Mouse (Mus musculus) liver, embryonic 15.5 days (tissue): Measurements from ENCODE around the gene Dgkd. TPM values are rescaled to one million over a fixed set of nuclear protein-coding genes. Genes with fewer than 3 reads are reported as not detected.

Experiments used
- ATAC-seq: fragments of 200-750 bp; cut with Nextera tagmentation; 2 replicates; pipeline ENCODE4 v1.8.0; 2017; ENCODE audit warnings: moderate number of reproducible peaks, mild to moderate bottlenecking, moderate library complexity; ENCODE audit not compliant: insufficient read depth
- H3K27ac ChIP-seq: fragments of 300-500 bp; sonication (generic); replicated peaks from 2 replicates; pipeline ENCODE4 v1.5.1; 2015; ENCODE audit warnings: mild to moderate bottlenecking, inconsistent platforms
- H3K27me3 ChIP-seq: fragments of 300-500 bp; sonication (generic); 2 replicates; pipeline ENCODE4 v1.6.1; 2015; ENCODE audit warnings: mild to moderate bottlenecking, inconsistent platforms
- H3K36me3 ChIP-seq: fragments of 300-500 bp; sonication (generic); replicated peaks from 2 replicates; pipeline ENCODE4 v1.6.1; 2015; ENCODE audit warnings: moderate library complexity, mild to moderate bottlenecking, inconsistent platforms
- H3K4me1 ChIP-seq: fragments of 300-500 bp; sonication (generic); replicated peaks from 2 replicates; pipeline ENCODE4 v1.6.1; 2015; ENCODE audit warnings: inconsistent platforms
- H3K4me2 ChIP-seq: fragments of 300-500 bp; sonication (generic); 2 replicates; pipeline ENCODE4 v1.6.1; 2015; ENCODE audit warnings: moderate library complexity, mild to moderate bottlenecking, inconsistent platforms
- H3K4me3 ChIP-seq: fragments of 300-500 bp; sonication (generic); replicated peaks from 2 replicates; pipeline ENCODE4 v1.5.1; 2015; ENCODE audit warnings: mild to moderate bottlenecking, inconsistent platforms
- H3K9ac ChIP-seq: fragments of 300-500 bp; sonication (generic); 2 replicates; pipeline ENCODE4 v1.6.1; 2015; ENCODE audit warnings: moderate library complexity, mild to moderate bottlenecking, inconsistent platforms
- H3K9me3 ChIP-seq: fragments of 300-500 bp; sonication (generic); replicated peaks from 2 replicates; pipeline ENCODE4 v1.6.1; 2016; ENCODE audit warnings: inconsistent platforms
- WGBS: fragments of 180-500 bp; shearing (Covaris S2); methylation state at CpG from one replicate; pipeline ENCODE4 v1.1.7; 2015; ENCODE audit warnings: mixed read lengths; ENCODE audit not compliant: insufficient replicate concordance; 5-methylcytosine and 5-hydroxymethylcytosine counted together
- polyA plus RNA-seq: library from polyadenylated mRNA; unstranded; fragments of >200 nt; fragmentation: Nextera tagmentation; extraction: Ambion mirVana; gene quantifications from 2 replicates; pipeline ENCODE4 v1.2.1, GENCODE M21; 2015

The Dgkd gene
- polyA plus RNA-seq, 1 experiment from 2014 or later, result 9.8 TPM

DNA sequence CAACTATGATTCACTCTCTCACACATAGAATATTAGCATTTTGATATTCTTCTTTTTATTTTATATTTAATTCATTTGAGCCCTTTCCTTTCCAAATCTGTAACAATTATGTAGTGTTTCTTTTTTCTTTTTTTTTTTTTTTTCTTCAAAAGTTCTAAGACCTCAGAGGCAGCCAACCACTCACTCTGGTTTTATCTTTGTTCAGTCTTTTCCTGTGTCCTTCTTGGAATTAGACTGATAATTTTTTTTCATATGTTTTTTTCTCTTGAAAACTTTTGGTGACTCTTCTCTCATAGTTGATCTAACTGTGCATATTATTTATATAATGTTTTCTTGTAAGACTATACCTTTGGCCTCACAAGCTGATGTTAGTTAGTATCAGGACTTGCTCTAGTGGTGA is 29.5 kb downstream of the Dgkd start:
- no peak overlapping the region for H3K27ac ChIP-seq
- ATAC-seq, result no peak
- H3K27me3 ChIP-seq, result no peaks in the 10 kb centered on the region
- no peak overlapping the region for H3K4me3 ChIP-seq
- no peak overlapping the region for H3K9ac ChIP-seq
- no peaks in the 10 kb centered on the region for H3K9me3 ChIP-seq
- H3K36me3 ChIP-seq, result peaks cover 22% of the 10 kb centered on the region; the same call in 1 of the 2 replicates
- no peak overlapping the region for H3K4me2 ChIP-seq
- peaks cover 23% of the 10 kb centered on the region for H3K4me1 ChIP-seq

DNA sequence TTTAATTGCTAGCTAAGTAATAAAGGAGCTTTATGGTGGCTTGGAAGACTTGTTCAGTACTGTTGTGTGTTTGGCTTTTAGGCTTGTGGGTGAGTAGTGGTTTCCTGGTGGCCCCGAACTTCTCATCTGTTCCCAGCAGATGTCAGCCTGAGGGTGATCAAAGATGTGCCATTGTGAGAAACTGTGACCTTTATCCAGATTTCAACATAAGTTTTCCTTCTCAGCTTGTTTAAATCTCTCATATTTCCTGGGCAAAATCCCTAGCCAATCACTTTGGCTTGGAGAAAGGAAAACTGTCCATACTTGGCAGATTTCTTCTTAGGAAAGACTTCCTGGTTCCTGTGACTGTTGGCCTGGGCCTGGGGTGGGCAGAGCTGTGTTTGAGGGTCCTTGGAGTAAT is 37.9 kb downstream of the Dgkd start:
- no peaks in the 10 kb centered on the region for H3K9me3 ChIP-seq
- H3K4me3 ChIP-seq, result no peak overlapping the region
- no peak overlapping the region for H3K27ac ChIP-seq
- no peak for ATAC-seq
- H3K4me2 ChIP-seq, result no peak overlapping the region
- H3K27me3 ChIP-seq, result no peaks in the 10 kb centered on the region
- H3K4me1 ChIP-seq, result peaks cover 12% of the 10 kb centered on the region
- 0 out of 2 replicates have a peak, but pooled peaks cover 3% of the 10 kb centered on the region for H3K36me3 ChIP-seq
- WGBS, result 19% methylated on average over 1 of the region's 1 CpGs
- H3K9ac ChIP-seq, result no peak overlapping the region

DNA sequence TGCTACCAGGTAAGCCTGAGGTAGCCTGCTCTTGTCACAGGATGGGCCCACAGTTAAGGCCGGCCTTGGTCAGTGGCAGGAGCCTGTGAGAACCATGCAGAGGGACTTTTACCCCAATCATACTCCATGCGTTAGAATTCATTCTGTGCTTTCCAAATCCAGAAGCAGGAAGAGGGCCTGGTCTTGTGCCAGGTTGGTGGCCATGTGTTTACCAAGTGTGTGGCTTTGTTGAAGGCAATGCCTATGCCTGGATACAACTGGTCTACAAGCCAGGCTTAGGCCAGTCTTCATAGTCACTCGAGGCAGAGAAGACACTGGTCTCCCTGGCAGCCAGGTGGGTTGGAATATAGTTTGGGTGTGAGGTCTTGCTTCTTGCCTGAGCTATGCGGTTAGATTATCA is 38.5 kb downstream of the Dgkd start:
- Histone ChIP-seq H3K27ac (no peak overlapping the region), H3K4me2 (no peak overlapping the region), H3K9ac (no peak overlapping the region), H3K36me3 (0 out of 2 replicates have a peak, but pooled peaks cover 3% of the 10 kb centered on the region), H3K4me1 (peaks cover 18% of the 10 kb centered on the region), H3K9me3 (no peaks in the 10 kb centered on the region), H3K27me3 (no peaks in the 10 kb centered on the region), H3K4me3 (no peak overlapping the region)
- WGBS, result 67% methylated on average over 4 of the region's 4 CpGs
- ATAC-seq, result no peak

DNA sequence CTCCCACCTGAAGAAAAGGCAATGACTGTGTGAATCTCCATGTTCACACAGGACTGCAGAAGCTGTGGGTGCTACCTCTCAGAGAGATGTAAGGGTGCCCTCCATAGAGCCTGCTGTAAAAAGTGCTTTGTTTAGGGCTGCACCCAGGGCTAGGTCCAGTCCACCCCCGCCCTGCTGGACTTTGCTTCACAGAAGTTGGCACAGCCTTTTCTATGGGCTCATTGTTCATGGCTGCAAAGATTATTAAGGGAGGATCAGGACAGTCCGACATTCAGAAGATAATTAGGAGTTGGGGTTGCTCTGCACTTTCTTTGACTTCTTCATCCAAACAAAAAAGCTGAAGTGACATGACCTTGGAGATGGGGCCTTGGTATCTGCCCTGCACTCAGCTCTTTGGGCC is 39.4 kb downstream of the Dgkd start:
- Histone ChIP-seq H3K9ac (no peak overlapping the region), H3K4me1 (peaks cover 27% of the 10 kb centered on the region), H3K9me3 (no peaks in the 10 kb centered on the region), H3K27ac (no peak overlapping the region), H3K4me3 (no peak overlapping the region), H3K27me3 (no peaks in the 10 kb centered on the region), H3K36me3 (0 out of 2 replicates have a peak, but pooled peaks cover 3% of the 10 kb centered on the region), H3K4me2 (no peak overlapping the region)
- no peak for ATAC-seq
- WGBS, result 59% methylated on average over 2 of the region's 2 CpGs

DNA sequence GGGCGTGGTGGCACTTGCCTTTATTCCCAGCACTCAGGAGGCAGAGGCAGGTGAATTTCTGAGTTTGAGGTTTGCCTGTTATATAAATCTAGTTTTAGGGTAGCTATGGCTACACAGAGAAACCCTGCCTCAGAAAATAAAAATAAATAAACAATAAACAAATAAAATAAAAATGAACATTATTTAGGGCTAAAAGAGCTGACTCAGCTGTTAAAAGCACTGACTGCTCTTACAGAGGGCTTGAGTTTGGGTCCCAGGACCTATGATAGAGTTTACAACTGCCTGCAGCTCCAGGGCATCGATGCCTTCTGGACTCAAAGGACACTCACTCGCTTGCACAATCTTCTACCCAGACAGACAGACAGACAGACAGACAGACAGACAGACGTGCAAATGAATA is 40.3 kb downstream of the Dgkd start:
- 0 out of 2 replicates have a peak, but pooled peaks cover 3% of the 10 kb centered on the region for H3K36me3 ChIP-seq
- peaks cover 27% of the 10 kb centered on the region for H3K4me1 ChIP-seq
- ATAC-seq, result no peak
- no peak overlapping the region for H3K4me3 ChIP-seq
- 69% methylated on average over 4 of the region's 4 CpGs for WGBS
- no peaks in the 10 kb centered on the region for H3K9me3 ChIP-seq
- H3K9ac ChIP-seq, result no peak overlapping the region
- H3K27me3 ChIP-seq, result no peaks in the 10 kb centered on the region
- H3K4me2 ChIP-seq, result no peak overlapping the region
- no peak overlapping the region for H3K27ac ChIP-seq

DNA sequence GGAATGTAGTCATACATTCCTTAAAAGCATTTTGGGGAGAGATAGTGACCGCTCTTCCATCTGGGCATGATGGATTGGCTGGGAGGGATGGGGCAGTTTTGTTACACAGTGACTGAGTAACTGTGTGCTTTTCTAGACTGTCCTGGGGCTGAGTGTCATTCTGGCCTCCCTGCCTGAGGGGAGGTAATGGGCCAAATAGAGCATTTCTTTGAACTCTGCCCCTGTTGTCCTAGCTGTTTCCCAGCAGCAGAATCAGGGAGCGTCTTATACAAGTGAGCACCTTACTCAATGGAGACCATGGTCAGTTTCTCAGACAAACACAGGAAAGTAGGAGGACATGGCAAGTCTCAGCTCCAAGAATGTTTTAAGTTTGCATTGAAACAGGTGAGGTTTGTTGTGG is 43.8 kb downstream of the Dgkd start:
- 72% methylated on average over 2 of the region's 2 CpGs for WGBS
- no peak overlapping the region for H3K27ac ChIP-seq
- H3K4me1 ChIP-seq, result peaks cover 45% of the 10 kb centered on the region
- ATAC-seq, result no peak
- no peaks in the 10 kb centered on the region for H3K9me3 ChIP-seq
- H3K4me2 ChIP-seq, result no peak overlapping the region
- no peak overlapping the region for H3K9ac ChIP-seq
- H3K27me3 ChIP-seq, result no peaks in the 10 kb centered on the region
- H3K4me3 ChIP-seq, result no peak overlapping the region
- H3K36me3 ChIP-seq, result 0 out of 2 replicates have a peak, but pooled peaks cover 3% of the 10 kb centered on the region

DNA sequence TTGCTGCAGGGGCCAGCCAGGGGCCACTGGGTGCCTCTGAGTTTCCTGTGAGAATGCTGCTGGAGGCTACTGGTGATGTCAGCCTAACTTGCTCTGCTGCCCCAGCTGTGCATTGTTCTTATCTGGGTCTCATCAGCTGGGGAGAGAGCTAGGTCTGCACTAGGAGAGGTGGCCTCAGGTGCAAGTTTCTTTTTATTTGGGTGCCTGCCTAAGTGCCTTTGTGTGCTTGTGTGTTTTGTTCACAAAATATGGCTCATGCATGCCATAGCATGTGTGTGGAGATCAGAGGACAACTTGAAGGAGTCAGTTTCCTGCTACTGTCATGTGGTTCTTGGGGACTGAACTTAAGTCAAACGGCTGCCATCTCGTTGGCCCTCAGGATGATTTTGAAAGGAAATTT is 46.6 kb downstream of the Dgkd start:
- Histone ChIP-seq H3K4me2 (no peak overlapping the region), H3K9me3 (no peaks in the 10 kb centered on the region), H3K36me3 (0 out of 2 replicates have a peak, but pooled peaks cover 3% of the 10 kb centered on the region), H3K4me1 (peaks cover 41% of the 10 kb centered on the region), H3K27ac (no peak overlapping the region), H3K4me3 (no peak overlapping the region), H3K27me3 (no peaks in the 10 kb centered on the region), H3K9ac (no peak overlapping the region)
- WGBS, result 22% methylated on average over 2 of the region's 2 CpGs
- no peak for ATAC-seq

DNA sequence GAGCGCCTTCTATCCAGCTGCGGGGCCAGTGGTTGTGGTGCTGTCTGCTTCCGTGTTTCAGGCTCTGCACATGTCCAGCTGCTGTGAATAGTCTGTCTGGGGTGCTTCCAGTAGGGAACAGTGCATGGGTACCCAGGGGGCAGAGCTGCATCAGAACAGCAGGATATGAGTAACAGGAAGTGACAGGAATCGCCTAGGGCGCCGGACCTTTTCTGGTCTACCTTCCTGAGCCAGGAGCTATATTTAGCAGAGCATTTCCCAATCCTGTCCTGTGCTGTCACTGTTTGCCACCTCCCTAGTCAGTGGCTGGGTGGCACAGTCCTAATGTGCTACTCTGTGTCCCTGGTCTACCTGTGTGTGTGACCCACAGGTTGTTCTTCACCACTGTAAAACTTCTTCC is 47.9 kb downstream of the Dgkd start:
- Histone ChIP-seq H3K27me3 (no peaks in the 10 kb centered on the region), H3K9me3 (no peaks in the 10 kb centered on the region), H3K9ac (no peak overlapping the region), H3K27ac (peak overlapping the region; percentile 43), H3K4me2 (peak overlapping the region; percentile 4; the same call in 1 of the 2 replicates), H3K4me3 (no peak overlapping the region), H3K4me1 (peaks cover 41% of the 10 kb centered on the region), H3K36me3 (no peaks in the 10 kb centered on the region)
- 40% methylated on average over 6 of the region's 6 CpGs for WGBS
- peak; percentile 77 for ATAC-seq

DNA sequence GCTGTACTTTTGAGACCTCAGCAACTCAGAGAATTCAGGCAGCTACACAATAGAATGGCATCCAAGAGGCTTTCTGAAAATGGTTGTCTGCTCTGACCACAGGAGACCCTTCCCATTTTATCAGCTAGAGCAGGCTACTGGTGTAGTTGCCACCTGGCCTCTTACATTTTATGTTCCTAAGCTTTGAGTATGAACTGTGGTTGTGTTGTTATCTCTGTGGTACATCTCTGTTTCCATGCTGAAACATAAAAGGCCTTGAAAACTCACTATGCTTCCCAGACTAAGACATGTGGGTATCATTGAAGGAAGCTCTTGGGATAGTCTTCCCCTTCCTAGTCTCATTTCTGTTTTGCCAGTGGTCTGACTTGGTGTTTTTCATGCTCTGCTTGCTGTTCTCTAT is 49.1 kb downstream of the Dgkd start:
- ATAC-seq, result no peak
- H3K9me3 ChIP-seq, result no peaks in the 10 kb centered on the region
- H3K27ac ChIP-seq, result no peak overlapping the region
- no peak overlapping the region for H3K4me3 ChIP-seq
- no peak overlapping the region for H3K4me2 ChIP-seq
- H3K9ac ChIP-seq, result no peak overlapping the region
- H3K36me3 ChIP-seq, result no peaks in the 10 kb centered on the region
- H3K27me3 ChIP-seq, result no peaks in the 10 kb centered on the region
- H3K4me1 ChIP-seq, result peaks cover 30% of the 10 kb centered on the region

DNA sequence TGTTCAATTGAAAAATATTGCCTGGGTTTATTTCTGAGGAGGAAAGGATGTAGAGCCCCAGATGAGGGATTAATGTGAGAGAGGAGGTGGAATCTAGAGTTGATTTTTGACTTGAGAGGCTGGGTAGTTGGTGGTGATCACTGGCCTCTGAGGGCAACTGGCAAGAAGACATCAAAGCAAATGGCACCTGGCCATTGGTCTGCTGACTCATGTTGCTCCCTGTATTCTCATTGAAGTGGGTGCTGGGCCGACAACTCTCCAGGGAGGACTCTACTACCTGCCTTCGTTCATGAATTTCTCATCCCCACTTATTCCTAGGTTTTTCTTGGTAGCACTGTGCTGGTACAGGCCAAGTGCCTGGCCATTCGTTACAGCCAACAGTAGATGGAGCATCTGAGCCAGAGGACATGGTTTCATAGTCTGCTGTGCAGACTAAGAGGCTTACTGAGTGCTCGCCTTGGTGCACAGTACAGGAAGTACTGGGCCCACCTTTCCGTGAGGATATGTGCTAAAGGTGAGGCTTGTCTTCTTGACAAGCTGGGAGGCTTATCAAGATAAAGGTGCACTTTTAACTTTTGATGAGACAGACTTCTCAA is 53.4 kb downstream of the Dgkd start:
- no peaks in the 10 kb centered on the region for H3K9me3 ChIP-seq
- peak; percentile 40; the same call in 1 of the 2 replicates for ATAC-seq
- H3K4me1 ChIP-seq, result peaks cover 20% of the 10 kb centered on the region
- 72% methylated on average over 5 of the region's 5 CpGs for WGBS
- no peaks in the 10 kb centered on the region for H3K27me3 ChIP-seq
- no peak overlapping the region for H3K27ac ChIP-seq
- no peak overlapping the region for H3K4me2 ChIP-seq
- no peak overlapping the region for H3K4me3 ChIP-seq
- no peaks in the 10 kb centered on the region for H3K36me3 ChIP-seq
- no peak overlapping the region for H3K9ac ChIP-seq

DNA sequence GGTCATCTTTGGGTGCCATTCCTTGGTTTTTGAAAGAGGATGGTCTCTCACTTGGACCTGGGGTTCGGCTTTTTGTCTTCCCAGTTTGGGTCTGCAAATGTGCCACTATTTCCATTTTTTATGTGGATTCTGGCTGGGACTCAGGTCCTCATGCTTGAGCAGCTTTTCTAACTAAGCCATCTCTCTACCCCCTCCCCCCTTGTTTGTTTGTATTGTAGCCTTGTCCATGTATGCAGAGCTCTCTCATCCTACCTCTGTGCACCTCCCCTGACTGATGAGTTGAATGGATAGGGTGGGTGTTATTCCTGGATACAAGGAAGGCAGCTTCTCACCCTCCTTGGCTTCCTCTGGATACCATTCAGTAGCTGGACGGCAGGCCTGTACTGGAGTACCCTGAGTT is 54.9 kb downstream of the Dgkd start:
- H3K4me2 ChIP-seq, result no peak overlapping the region
- H3K9ac ChIP-seq, result no peak overlapping the region
- no peaks in the 10 kb centered on the region for H3K27me3 ChIP-seq
- ATAC-seq, result no peak
- H3K4me3 ChIP-seq, result no peak overlapping the region
- no peak overlapping the region for H3K27ac ChIP-seq
- WGBS, result 78% methylated on average over 2 of the region's 2 CpGs
- peaks cover 18% of the 10 kb centered on the region for H3K4me1 ChIP-seq
- H3K36me3 ChIP-seq, result no peaks in the 10 kb centered on the region
- H3K9me3 ChIP-seq, result no peaks in the 10 kb centered on the region

DNA sequence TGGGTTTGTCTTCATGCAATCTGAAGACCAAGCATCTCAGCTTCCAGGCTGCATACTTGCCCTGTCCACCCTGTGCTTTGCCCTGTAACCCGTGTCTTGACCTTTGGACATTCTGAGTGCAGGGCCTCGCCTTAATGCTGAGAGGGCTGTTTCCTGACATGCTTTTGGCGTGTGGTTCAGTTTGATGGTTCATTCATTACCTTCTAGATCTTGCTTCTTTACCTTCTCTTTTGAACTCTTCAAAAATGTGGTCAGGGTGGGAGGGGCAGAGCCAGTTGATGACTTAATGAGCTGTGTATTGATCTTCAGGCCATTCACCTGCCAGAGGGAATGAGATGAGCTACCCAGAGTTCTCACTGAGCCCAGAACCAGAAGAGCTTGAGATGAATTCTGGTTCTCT is 55.6 kb downstream of the Dgkd start:
- H3K4me3 ChIP-seq, result no peak overlapping the region
- ATAC-seq, result no peak
- H3K36me3 ChIP-seq, result no peaks in the 10 kb centered on the region
- WGBS, result 44% methylated on average over 3 of the region's 3 CpGs
- no peak overlapping the region for H3K9ac ChIP-seq
- H3K9me3 ChIP-seq, result no peaks in the 10 kb centered on the region
- H3K27me3 ChIP-seq, result no peaks in the 10 kb centered on the region
- H3K4me2 ChIP-seq, result no peak overlapping the region
- H3K27ac ChIP-seq, result no peak overlapping the region
- H3K4me1 ChIP-seq, result peaks cover 23% of the 10 kb centered on the region
